Mouse (Mus musculus) liver, embryonic 11.5 days (tissue): ENCODE measurements at regions not wholly inside any gene's neighbourhood (a gene's known extent, or its start where the extent isn't known, plus 50 kb on each side); places are given as distances from the start of the nearest gene placed in this dataset.
"Not testable (repeated sequence)": the region's sequence is repeated elsewhere in the genome, so short reads cannot be mapped to it uniquely, and the experiment has no call there.

Experiments
- ATAC-seq: fragments of 200-750 bp; cut with Nextera tagmentation; replicated peaks from 2 replicates; pipeline ENCODE4 v1.8.0; 2017; ENCODE audit warnings: moderate number of reproducible peaks, mild to moderate bottlenecking, moderate TSS enrichment, moderate library complexity; ENCODE audit not compliant: low FRiP score
- DNase-seq: peaks from one replicate; pipeline ENCODE4 v3.0.0-alpha.2; 2017; ENCODE audit warnings: low spot score
- H3K27ac ChIP-seq: fragments of 300-500 bp; sonication (generic); 2 replicates; pipeline ENCODE4 v1.5.1; 2014; ENCODE audit warnings: mild to moderate bottlenecking, low read depth, low read length, control low read depth
- H3K27me3 ChIP-seq: fragments of 300-500 bp; sonication (generic); replicated peaks from 2 replicates; pipeline ENCODE4 v1.6.1; 2014; ENCODE audit warnings: low read length, mixed read lengths; ENCODE audit not compliant: control insufficient read depth, insufficient read depth
- H3K36me3 ChIP-seq: fragments of 300-500 bp; sonication (generic); 2 replicates; pipeline ENCODE4 v1.6.1; 2014; ENCODE audit warnings: mild to moderate bottlenecking, low read length, moderate library complexity, mixed read lengths; ENCODE audit not compliant: control insufficient read depth, insufficient read depth
- H3K4me1 ChIP-seq: fragments of 300-500 bp; sonication (generic); replicated peaks from 2 replicates; pipeline ENCODE4 v1.6.1; 2014; ENCODE audit warnings: low read length, mixed read lengths; ENCODE audit not compliant: control insufficient read depth, insufficient read depth
- H3K4me2 ChIP-seq: fragments of 300-500 bp; sonication (generic); 2 replicates; pipeline ENCODE4 v1.6.1; 2014; ENCODE audit warnings: mild to moderate bottlenecking, control low read depth, moderate library complexity
- H3K4me3 ChIP-seq: fragments of 300-500 bp; sonication (generic); 2 replicates; pipeline ENCODE4 v1.5.1; 2014; ENCODE audit warnings: low read depth, low read length, control low read depth
- H3K9ac ChIP-seq: fragments of 300-500 bp; sonication (generic); 2 replicates; pipeline ENCODE4 v1.6.1; 2014; ENCODE audit warnings: low read depth, low read length, control low read depth
- H3K9me3 ChIP-seq: fragments of 300-500 bp; sonication (generic); 2 replicates; pipeline ENCODE4 v1.6.1; 2016; ENCODE audit warnings: low read length, inconsistent platforms, mixed read lengths; ENCODE audit not compliant: control insufficient read depth
- WGBS: fragments of 180-500 bp; shearing (Covaris S2); extraction: QIAGEN DNeasy Blood & Tissue Kit; methylation state at CpG from one replicate; pipeline ENCODE4 v1.1.7; 2014; 5-methylcytosine and 5-hydroxymethylcytosine counted together

DNA sequence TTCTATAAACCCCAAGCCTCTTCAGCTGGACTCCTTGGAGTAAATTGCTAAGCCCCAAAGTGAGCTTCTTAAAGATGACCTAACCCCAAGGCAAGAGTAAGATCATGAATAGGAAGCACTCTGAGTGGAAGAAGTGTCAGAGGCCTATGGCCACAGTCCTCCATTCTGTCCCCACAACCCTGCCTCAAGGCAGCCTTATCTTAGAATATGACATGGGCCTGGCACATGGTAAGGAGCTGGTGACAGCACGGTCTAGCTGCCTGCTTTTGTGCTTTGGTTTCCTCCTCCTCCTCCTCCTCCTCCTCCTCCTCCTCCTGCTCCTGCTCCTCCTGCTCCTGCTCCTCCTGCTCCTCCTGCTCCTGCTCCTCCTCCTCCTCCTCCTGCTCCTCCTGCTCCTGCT is 73.6 kb downstream of the Vcpkmt start:
- ATAC-seq, H3K36me3 ChIP-seq, H3K4me2 ChIP-seq, H3K4me3 ChIP-seq, H3K9me3 ChIP-seq, H3K4me1 ChIP-seq, H3K27ac ChIP-seq, H3K9ac ChIP-seq, DNase-seq, H3K27me3 ChIP-seq: not testable (repeated sequence)
- WGBS, result 37% methylated on average over 1 of the region's 1 CpGs

DNA sequence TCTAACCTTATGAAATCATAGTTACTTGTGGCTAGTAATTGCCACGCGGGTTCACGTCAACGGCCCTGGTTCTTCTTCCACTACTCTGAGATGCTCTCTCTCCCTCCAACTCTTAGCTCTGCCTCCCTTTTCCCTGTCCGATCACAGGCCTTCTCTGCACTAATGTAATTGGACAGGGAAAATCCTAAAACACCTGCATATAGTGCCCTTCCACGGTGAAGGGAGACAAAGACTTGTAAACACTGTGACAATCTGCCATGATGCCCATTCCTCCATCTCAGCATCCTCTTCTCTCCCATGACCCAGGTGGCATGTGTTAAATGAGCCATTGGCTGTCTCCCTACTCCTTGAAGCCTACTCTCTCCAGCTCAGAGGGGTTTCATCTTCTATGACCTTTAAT is 74.9 kb downstream of the Vcpkmt start:
- H3K9ac ChIP-seq, result no peak overlapping the region
- no peak overlapping the region for H3K27ac ChIP-seq
- no peak overlapping the region for H3K4me2 ChIP-seq
- DNase-seq, result no peak
- WGBS, result 87% methylated on average over 6 of the region's 6 CpGs
- H3K4me1 ChIP-seq, result peaks cover under 1% of the 10 kb centered on the region; the same call in 1 of the 2 replicates
- ATAC-seq, result no peak
- no peaks in the 10 kb centered on the region for H3K36me3 ChIP-seq
- no peak overlapping the region for H3K4me3 ChIP-seq
- no peaks in the 10 kb centered on the region for H3K27me3 ChIP-seq
- H3K9me3 ChIP-seq, result no peaks in the 10 kb centered on the region

DNA sequence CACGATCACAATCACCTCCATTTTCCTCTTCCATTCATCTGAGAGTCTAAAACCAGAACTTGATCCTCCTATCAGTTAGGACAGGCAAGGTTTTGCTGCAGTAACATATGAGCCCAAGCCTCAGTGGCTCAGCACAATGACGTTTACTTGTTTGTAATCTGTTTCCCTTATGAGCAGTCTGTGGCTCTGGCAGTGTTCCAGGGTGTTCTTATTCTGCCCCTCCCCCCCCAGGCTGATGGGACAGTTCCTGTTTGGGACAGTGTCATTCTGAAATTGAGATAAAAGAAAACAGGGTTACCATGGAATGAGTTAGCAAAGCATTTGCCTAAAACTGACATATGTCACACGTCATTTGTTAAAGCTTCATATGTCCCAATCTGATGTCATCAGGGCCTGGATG is 75.5 kb downstream of the Vcpkmt start:
- Histone ChIP-seq H3K4me3 (no peak overlapping the region), H3K9ac (no peak overlapping the region), H3K9me3 (no peaks in the 10 kb centered on the region), H3K4me2 (no peak overlapping the region), H3K36me3 (no peaks in the 10 kb centered on the region), H3K27me3 (no peaks in the 10 kb centered on the region), H3K27ac (no peak overlapping the region), H3K4me1 (peaks cover 2% of the 10 kb centered on the region; the same call in 1 of the 2 replicates)
- 64% methylated on average over 3 of the region's 3 CpGs for WGBS
- ATAC-seq (no peak), DNase-seq (no peak)

DNA sequence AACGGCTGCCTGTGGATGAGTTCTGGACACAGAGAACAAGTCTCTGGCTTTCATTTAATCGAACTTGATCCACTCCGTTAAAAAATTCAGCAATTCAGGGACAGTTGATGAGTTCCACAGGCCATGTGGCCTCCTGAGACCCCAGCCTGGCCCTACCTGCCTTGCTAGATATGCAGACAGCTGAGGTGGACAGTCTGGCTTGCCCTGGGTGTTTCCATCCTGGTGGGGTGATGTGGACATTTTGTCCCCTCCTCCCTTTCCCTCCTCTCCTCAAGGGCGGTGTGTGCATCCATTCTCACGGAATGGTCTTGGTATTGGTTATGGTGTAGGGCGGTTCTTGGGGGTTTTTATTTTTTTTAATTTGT is 80.1 kb downstream of the Vcpkmt start:
- no peak overlapping the region for H3K4me3 ChIP-seq
- WGBS, result 74% methylated on average over 6 of the region's 6 CpGs
- H3K9ac ChIP-seq, result 0 out of 2 replicates have a peak overlapping the region, but pooled peaks have one; percentile 30
- no peaks in the 10 kb centered on the region for H3K9me3 ChIP-seq
- DNase-seq (no peak), ATAC-seq (no peak; the same call in 1 of the 2 replicates)
- no peaks in the 10 kb centered on the region for H3K36me3 ChIP-seq
- H3K4me1 ChIP-seq, result peaks cover 9% of the 10 kb centered on the region
- no peaks in the 10 kb centered on the region for H3K27me3 ChIP-seq
- peak overlapping the region; percentile 31; the same call in 1 of the 2 replicates for H3K4me2 ChIP-seq
- peak overlapping the region; percentile 61; the same call in 1 of the 2 replicates for H3K27ac ChIP-seq

DNA sequence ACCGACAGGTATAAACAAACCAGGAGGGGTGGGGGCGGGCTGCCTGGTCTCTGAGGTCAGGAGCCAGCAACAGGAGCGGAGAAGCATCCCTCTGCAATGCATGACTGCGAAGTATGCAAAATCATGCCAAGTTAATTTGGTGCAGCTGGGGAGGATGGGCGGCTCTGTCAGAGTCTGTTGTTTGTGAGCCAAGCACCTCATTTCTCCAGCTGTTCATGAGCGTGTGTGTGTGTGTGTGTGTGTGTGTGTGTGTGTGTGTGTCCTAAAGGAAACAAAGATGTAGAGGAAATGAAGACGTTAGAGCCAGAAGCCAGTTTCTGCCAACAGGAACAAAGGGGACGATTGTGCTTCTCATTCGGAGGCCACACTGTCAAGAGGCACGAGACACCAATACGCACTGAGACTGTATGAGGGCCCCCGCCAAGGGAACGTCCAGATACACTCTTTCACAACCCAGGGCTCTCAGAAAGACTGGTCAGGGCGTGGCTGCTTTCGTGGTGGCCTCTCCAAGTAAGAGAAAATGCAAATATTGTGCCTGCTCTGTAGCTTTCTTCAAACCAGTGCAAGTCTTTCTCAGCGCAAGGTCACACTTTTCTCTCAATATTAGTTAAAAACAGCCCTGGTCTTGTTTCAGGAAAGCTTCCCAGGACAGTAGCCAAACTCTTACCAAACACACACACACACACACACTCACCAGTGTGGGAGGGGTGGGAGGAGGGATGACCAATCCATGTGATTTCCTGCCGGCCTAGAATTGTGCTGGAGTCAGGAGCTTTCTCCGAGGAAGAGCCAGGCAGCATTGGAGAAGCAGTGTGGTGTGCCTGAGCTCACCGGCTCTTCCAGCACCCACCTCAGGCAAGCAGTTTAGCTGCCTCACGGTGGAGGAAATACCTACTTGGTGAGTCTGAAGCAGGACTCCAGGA is 80.8 kb downstream of the Vcpkmt start:
- WGBS, result 30% methylated on average over 20 of the region's 20 CpGs
- Histone ChIP-seq H3K4me1 (peaks cover 11% of the 10 kb centered on the region), H3K36me3 (no peaks in the 10 kb centered on the region), H3K27ac (peak overlapping the region; percentile 61), H3K27me3 (no peaks in the 10 kb centered on the region), H3K4me3 (no peak overlapping the region), H3K9me3 (no peaks in the 10 kb centered on the region), H3K4me2 (peak overlapping the region; percentile 31), H3K9ac (0 out of 2 replicates have a peak overlapping the region, but pooled peaks have one; percentile 30)
- peak; percentile 50 for DNase-seq
- ATAC-seq, result peak; percentile 49

DNA sequence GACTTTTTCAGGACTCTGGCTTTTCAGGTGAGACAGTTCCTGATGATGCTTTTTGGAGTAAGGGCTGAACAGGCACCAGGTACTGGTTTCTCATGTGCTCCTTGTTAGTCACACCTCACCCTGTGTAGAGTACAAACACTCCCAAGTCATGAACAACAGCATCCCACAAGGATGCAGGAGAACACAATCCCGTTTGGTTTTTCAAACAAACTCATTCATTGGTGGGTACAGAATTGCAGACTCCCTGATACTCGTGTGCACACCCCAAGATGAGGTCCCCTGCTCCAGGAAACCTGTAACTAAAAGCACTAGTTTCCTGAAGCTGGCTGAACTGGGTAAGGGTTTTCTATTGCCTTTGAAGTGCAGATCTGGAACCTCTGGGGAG is 81.5 kb downstream of the Vcpkmt start:
- DNase-seq, result no peak
- Histone ChIP-seq H3K27me3 (no peaks in the 10 kb centered on the region), H3K36me3 (no peaks in the 10 kb centered on the region), H3K9me3 (no peaks in the 10 kb centered on the region), H3K4me2 (no peak overlapping the region), H3K9ac (no peak overlapping the region), H3K4me3 (no peak overlapping the region), H3K27ac (no peak overlapping the region), H3K4me1 (peaks cover 11% of the 10 kb centered on the region)
- no peak for ATAC-seq
- WGBS, result 44% methylated on average over 2 of the region's 2 CpGs

DNA sequence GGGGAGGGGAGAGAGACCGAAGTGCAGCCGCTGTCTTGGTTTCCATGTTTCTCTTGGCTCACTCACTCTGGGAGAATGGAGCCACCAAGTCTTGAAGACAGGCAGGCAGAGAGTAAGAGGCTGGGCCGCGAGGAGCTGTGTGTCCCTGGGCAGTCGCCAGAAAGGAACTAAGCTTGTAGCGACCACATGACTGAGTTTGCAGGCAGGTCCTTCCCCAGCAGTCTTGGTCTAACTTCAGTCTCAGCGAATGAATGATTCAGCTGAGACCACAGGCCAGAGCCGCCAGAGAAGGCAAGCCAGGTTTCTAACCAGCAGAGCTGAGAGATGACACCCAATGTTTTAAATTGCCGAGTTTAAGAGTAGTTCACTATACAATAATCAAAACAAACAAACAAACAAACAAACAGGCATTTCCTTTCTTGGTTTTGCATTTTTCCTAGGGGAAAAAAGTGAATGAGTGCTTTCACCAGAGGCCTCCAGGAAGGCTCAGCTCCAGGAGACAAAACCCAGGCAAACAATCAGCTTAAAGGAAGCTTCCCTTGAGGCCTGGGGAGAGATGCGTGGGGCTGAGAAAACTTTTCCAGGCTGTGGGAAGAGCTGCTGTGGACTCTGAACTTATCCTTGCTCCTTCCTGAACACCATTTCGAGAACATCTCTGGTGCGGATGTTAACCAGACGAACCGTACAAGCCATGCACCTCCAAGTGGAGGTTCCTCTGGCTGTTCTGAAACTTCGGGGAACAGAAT is 82.1 kb downstream of the Vcpkmt start:
- Histone ChIP-seq H3K9me3 (no peaks in the 10 kb centered on the region), H3K27me3 (no peaks in the 10 kb centered on the region), H3K4me3 (no peak overlapping the region), H3K4me2 (no peak overlapping the region), H3K27ac (no peak overlapping the region), H3K36me3 (no peaks in the 10 kb centered on the region), H3K4me1 (peaks cover 17% of the 10 kb centered on the region), H3K9ac (no peak overlapping the region)
- DNase-seq (no peak), ATAC-seq (no peak)
- WGBS, result 71% methylated on average over 15 of the region's 15 CpGs

DNA sequence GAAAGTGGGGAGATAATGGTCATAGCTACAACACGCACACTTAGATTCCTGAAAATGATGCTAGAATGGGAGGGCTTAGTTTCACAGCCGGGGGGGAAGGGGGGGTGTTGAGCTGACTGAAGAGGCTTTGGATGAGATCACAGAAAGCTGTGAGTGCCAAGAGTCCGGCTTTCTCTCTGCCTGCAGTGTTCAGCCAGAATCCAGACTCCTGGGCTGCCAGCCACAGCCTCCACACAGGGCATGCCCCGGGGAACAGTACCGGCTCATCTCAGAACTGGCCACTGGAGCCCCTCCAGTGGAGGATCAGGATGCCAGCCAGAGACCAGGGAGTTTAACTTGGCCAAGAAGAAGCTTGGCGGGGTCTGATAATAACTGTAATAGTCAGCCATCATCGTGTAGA is 85.7 kb downstream of the Vcpkmt start:
- H3K9ac ChIP-seq, result no peak overlapping the region
- H3K27me3 ChIP-seq, result no peaks in the 10 kb centered on the region
- peaks cover 14% of the 10 kb centered on the region; the same call in 1 of the 2 replicates for H3K4me1 ChIP-seq
- no peak for ATAC-seq
- H3K36me3 ChIP-seq, result no peaks in the 10 kb centered on the region
- no peak overlapping the region for H3K4me2 ChIP-seq
- H3K27ac ChIP-seq, result no peak overlapping the region
- H3K4me3 ChIP-seq, result no peak overlapping the region
- DNase-seq, result no peak
- WGBS, result 82% methylated on average over 7 of the region's 7 CpGs
- no peaks in the 10 kb centered on the region for H3K9me3 ChIP-seq
